Mouse (Mus musculus): ENCODE measurements at regions not wholly inside any gene's neighbourhood (a gene's known extent, or its start where the extent isn't known, plus 50 kb on each side); places are given as distances from the start of the nearest gene placed in this dataset.

- DNase-seq (ENCODE audit: low spot score in 2 of 2) = peak; percentile 9 to 23
Measured at GRCm38 (mm10) chr13:30042689-30043320, 56.9 kb upstream of the E2f3 start.

- no peak for DNase-seq (ENCODE audit: low spot score in 2 of 2)
Measured at GRCm38 (mm10) chr13:30041501-30042295, 55.8 kb upstream of the E2f3 start.

GRCm38 (mm10) chr13:30040288-30040687 is 54.4 kb upstream of the E2f3 start:
- DNase-seq (ENCODE audit: low spot score in 2 of 2) = no peak

GRCm38 (mm10) chr13:30039791-30040190 is 53.9 kb upstream of the E2f3 start:
- DNase-seq (ENCODE audit: low spot score in 2 of 2) = no peak

DNA sequence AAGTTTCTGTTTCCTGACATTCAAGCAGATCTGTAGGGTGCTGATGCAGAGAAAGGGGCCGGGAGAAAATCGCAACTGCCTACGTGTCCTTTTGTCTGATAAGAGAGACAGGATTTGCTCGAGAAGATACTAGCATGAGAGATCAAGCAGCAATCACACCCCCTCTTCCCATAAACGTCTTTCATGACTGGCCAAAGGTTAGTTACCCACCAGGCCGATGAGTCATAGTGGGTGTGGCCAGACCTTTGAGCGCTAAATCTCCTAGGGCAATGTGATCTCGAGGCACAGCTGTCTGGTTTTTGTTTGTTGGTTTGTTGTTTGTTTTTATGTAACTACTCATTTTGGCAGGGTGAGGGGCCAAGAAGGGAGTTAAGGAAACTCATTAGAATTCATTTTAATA is 50.7 kb upstream of the E2f3 start:
- DNase-seq (ENCODE audit: low spot score in 2 of 2) = no peak

GRCm38 (mm10) chr13:30036071-30036470 is 50.2 kb upstream of the E2f3 start:
- DNase-seq (ENCODE audit: low spot score in 2 of 2) = no peak
